Mouse (Mus musculus): ENCODE data around the gene Slc24a5. TPM values are rescaled to one million over a fixed set of nuclear protein-coding genes. Genes with fewer than 3 reads are reported as not detected.
"Not testable (repeated sequence)": the region's sequence is repeated elsewhere in the genome, so short reads cannot be mapped to it uniquely, and the experiment has no call there.

Gene Slc24a5
- polyA plus RNA-seq, 1 experiment from 2014 or later = 8.3 TPM

DNA sequence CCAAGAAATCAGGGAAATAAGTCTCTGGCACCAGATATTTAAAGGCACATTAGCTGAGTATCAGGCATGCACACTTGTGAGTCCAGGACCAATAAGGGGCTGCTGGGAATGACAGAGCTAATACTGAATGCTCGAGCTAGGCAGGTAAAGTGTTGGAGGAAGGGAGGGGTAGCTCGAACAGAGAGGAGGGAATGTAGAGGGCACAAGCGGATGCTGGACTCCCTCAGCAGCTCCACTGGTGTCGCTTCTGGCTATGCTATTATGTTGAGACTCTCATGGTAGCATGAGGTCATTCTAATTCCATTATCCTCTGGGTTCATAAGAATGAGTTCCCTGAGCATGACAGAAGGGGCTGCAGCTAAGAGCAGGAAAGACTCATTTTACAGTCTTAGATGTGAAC, 5.0 kb upstream of the Slc24a5 start:
- H3K4me2 ChIP-seq = no peak overlapping the region
- ATAC-seq (ENCODE audit: low read depth) = no peak
- no peak overlapping the region for H3K27ac ChIP-seq
- no peaks in the 10 kb centered on the region for H3K36me3 ChIP-seq
- WGBS (ENCODE audit: insufficient replicate concordance) = 54% methylated on average over 4 of the region's 4 CpGs
- no peak for DNase-seq
- H3K9me3 ChIP-seq (replicated peaks) = no peaks in the 10 kb centered on the region
- no peaks in the 10 kb centered on the region for H3K27me3 ChIP-seq
- H3K4me3 ChIP-seq (replicated peaks) = no peak overlapping the region
- H3K9ac ChIP-seq = no peak overlapping the region
- H3K4me1 ChIP-seq (replicated peaks) = no peaks in the 10 kb centered on the region

DNA sequence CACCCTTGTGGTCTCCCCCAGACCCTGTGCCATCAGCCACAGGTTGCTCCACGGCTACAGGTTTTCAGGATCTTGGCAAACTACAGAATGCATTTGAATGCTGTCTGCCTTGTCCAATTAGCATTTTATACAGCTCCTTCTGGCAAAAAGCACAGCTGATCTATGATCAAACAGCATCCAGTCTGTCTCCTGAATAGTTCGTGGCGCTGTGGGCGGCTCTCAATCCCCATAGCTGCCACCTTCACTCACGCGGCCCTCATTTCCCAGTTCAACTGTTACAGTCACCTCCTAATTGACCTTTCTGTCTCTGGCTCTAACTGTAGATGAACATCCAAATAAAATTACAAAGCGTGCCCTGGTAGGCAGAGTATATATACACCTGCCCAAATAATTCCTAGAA, 551 bp upstream of the Slc24a5 start:
- H3K9me3 ChIP-seq (replicated peaks) = no peaks in the 10 kb centered on the region
- no peaks in the 10 kb centered on the region for H3K27me3 ChIP-seq
- ATAC-seq (ENCODE audit: low read depth) (no peak), DNase-seq (no peak)
- no peaks in the 10 kb centered on the region for H3K36me3 ChIP-seq
- H3K4me2 ChIP-seq = no peak overlapping the region
- 80% methylated on average over 7 of the region's 7 CpGs for WGBS (ENCODE audit: insufficient replicate concordance)
- H3K4me3 ChIP-seq (replicated peaks) = no peak overlapping the region
- peaks cover 4% of the 10 kb centered on the region for H3K4me1 ChIP-seq (replicated peaks)
- H3K27ac ChIP-seq = no peak overlapping the region
- H3K9ac ChIP-seq = no peak overlapping the region

DNA sequence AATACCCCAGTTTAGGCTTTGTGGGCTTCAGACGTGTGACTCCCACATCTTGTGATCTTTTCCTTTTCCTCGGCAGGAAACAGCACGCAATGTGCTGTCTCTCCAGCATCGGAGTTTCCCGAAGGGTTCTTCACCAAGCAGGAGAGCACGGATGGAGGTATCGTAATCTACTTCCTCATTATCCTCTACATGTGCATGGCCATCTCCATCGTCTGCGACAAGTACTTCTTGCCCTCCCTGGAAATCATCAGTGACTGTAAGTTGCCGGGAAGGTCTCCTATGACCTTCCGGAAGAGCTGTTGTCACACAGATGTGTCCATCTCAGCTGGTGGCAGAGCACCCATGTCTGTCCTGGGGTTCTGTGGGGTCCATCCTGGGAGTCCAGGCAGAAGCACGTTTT, 772 bp downstream of the Slc24a5 start:
- no peaks in the 10 kb centered on the region for H3K27me3 ChIP-seq
- no peak overlapping the region for H3K9ac ChIP-seq
- H3K4me3 ChIP-seq (replicated peaks) = no peak overlapping the region
- no peaks in the 10 kb centered on the region for H3K9me3 ChIP-seq (replicated peaks)
- WGBS (ENCODE audit: insufficient replicate concordance) = 62% methylated on average over 12 of the region's 12 CpGs
- peak overlapping the region; percentile 19; the same call in 1 of the 2 replicates for H3K4me2 ChIP-seq
- no peaks in the 10 kb centered on the region for H3K36me3 ChIP-seq
- no peak overlapping the region for H3K27ac ChIP-seq
- DNase-seq (no peak), ATAC-seq (ENCODE audit: low read depth) (no peak)
- peaks cover 4% of the 10 kb centered on the region for H3K4me1 ChIP-seq (replicated peaks)

DNA sequence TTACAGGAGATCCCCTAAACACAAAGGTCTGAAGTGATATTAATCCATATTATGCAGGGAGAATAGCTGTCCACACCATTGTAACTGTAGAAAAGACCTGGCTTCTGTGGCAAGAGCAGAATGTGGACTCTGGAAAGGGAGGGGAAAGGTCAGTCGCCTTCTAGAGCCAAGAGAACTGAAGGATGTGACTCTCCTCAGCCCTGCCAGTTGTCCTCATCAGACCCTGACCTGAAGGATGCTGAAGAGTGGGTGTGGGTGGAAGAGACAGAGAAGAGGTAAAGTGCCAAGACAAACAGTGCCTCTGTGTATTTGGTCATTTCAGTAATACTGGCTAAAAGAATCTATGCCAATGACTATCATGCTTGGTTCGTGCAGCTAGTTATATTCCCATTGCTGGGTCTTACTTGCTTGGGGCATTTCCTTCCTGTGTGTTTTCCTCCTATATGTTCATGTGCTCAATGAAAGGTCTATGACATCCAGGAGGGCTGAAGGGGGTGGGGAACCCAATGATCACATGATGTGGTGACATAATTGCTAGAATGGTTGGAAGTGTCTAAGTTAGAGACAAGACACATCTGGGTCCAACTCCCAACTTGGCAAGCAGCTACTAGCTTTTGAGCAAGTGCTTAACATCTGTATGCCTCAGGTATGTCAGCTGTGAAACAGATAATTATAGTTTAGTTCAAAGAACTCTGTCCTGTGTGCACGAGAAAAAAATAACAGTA, 5.3 kb downstream of the Slc24a5 start:
- WGBS (ENCODE audit: insufficient replicate concordance) = 60% methylated on average over 3 of the region's 3 CpGs
- Histone ChIP-seq H3K4me1 (replicated peaks) (peaks cover 2% of the 10 kb centered on the region), H3K27ac (no peak overlapping the region), H3K36me3 (no peaks in the 10 kb centered on the region), H3K9ac (no peak overlapping the region), H3K9me3 (replicated peaks) (no peaks in the 10 kb centered on the region), H3K4me3 (replicated peaks) (no peak overlapping the region), H3K4me2 (no peak overlapping the region), H3K27me3 (no peaks in the 10 kb centered on the region)
- ATAC-seq (ENCODE audit: low read depth) (no peak), DNase-seq (no peak)

DNA sequence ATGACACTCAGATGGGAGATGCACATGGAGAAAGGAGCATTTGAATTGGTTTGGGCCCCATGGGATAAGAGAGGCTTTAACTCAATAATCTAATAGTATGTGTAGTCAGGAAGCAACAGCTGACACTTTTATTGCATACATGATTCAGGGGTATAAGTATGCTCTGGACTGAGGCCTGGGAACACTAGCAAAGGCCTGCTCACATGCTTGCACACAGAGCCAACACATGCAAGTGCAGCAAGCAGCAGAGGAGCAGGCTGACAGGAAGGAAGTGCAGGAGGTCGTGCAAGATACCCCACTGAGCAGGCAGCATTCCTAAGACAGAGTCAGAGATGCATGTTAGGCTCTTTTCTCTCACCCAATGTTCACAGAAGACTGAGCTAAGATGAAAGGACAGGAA, 16.0 kb downstream of the Slc24a5 start:
- 21% methylated on average over 1 of the region's 1 CpGs for WGBS (ENCODE audit: insufficient replicate concordance)

DNA sequence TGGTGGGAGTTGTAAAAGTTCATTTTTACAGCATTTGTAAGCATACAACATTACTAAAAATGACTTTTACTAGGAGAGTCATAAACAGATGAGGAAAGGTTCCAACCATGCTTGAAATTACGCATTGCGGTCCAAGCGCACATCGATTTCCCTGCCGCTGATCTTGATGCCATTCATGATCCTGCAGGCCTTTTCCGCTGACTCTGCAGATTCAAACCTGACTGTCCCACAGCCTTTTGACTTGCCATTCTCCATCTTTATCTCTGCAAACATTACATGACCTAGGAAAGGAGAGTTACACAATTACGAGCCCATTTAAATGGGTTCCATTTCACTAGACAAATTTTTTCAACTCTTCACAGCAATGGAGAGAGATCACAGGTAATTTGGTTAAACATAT, 20.8 kb downstream of the Slc24a5 start:
- no peak for ATAC-seq (ENCODE audit: low read depth)
- 92% methylated on average over 7 of the region's 7 CpGs for WGBS (ENCODE audit: insufficient replicate concordance)
- peaks cover 61% of the 10 kb centered on the region for H3K36me3 ChIP-seq

More for the DNA sequence above, 16.0 kb downstream of the Slc24a5 start:
- peaks cover 45% of the 10 kb centered on the region for H3K36me3 ChIP-seq
- H3K4me2 ChIP-seq = no peak overlapping the region
- no peaks in the 10 kb centered on the region for H3K9me3 ChIP-seq (replicated peaks)
- H3K4me1 ChIP-seq (replicated peaks) = no peaks in the 10 kb centered on the region
- H3K27me3 ChIP-seq = no peaks in the 10 kb centered on the region
- DNase-seq (no peak), ATAC-seq (ENCODE audit: low read depth) (no peak)
- no peak overlapping the region for H3K9ac ChIP-seq
- H3K4me3 ChIP-seq (replicated peaks) = no peak overlapping the region
- H3K27ac ChIP-seq = no peak overlapping the region

DNA sequence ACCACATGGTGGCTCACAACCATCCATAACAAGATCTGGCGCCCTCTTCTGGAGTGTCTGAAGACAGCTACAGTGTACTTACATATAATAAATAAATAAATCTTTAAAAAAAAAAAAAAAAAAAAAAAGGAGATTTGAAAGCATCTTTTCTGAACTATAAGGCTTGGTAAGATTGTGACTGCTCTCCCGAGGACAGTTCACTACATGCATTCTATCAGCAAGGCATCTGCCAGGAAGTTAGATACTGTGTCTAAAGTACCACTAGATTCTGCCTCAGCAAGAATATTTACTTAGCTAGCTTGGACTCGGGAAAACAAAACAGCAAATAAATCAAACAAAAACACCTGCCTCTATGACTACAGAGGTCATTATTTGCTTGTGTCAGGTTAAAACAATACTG, 24.2 kb downstream of the Slc24a5 start:
- H3K9me3 ChIP-seq (replicated peaks); H3K4me3 ChIP-seq (replicated peaks); H3K27ac ChIP-seq; H3K4me2 ChIP-seq; H3K27me3 ChIP-seq; DNase-seq; H3K4me1 ChIP-seq (replicated peaks); ATAC-seq (ENCODE audit: low read depth); H3K9ac ChIP-seq: not testable (repeated sequence)
- H3K36me3 ChIP-seq = peaks cover 63% of the 10 kb centered on the region
- WGBS (ENCODE audit: insufficient replicate concordance) = 61% methylated on average over 3 of the region's 3 CpGs

More for the DNA sequence above, 20.8 kb downstream of the Slc24a5 start:
- Histone ChIP-seq H3K4me2 (no peak overlapping the region), H3K9me3 (replicated peaks) (no peaks in the 10 kb centered on the region), H3K4me3 (replicated peaks) (no peak overlapping the region), H3K27ac (no peak overlapping the region), H3K4me1 (replicated peaks) (no peaks in the 10 kb centered on the region), H3K27me3 (no peaks in the 10 kb centered on the region), H3K9ac (no peak overlapping the region)
- DNase-seq = no peak

DNA sequence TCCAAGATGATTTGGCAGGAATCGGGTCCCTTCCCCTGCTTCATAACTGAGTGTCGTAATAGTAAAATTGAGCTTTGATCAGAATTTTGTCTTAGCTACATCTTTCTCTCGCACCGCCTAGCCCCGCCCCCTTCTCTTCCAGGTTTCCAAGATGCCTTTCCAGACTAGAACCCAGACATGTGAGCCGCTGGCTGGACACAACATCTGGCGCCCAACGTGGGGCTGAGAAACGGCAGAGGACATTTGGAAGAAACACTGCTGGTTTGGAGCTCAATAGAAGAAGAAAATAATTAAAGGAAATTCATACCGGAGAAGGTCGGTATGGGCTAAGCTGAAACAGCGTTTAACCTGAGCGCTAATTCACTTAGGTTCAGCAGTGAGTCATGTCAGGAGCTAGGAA, 36.6 kb downstream of the Slc24a5 start:
- DNase-seq; H3K27ac ChIP-seq; H3K9me3 ChIP-seq (replicated peaks); H3K9ac ChIP-seq; H3K4me3 ChIP-seq (replicated peaks); ATAC-seq (ENCODE audit: low read depth); H3K4me1 ChIP-seq (replicated peaks); H3K4me2 ChIP-seq; H3K27me3 ChIP-seq: not testable (repeated sequence)
- H3K36me3 ChIP-seq = peaks cover 66% of the 10 kb centered on the region
- WGBS (ENCODE audit: insufficient replicate concordance) = 93% methylated on average over 13 of the region's 13 CpGs

DNA sequence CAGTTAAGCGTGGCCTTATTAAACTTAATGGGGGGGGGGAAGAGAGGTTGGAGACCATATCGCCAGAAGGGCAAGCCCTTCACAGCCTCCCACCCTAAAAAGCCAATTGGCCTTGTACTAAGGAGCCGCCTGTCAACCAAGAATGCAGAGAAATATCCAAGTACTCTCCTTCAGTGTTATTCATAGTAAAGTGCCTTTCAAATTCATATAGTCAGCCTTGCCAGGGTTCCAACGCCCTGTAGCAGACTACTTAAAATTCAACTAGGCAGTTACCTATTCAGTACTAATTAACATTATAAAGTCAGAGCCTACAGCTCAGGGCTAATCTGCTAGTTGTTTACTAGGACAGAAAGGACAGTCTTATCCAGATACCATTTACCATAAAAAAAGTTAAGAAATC, 38.6 kb downstream of the Slc24a5 start:
- WGBS (ENCODE audit: insufficient replicate concordance) = 91% methylated on average over 4 of the region's 4 CpGs
- not testable (repeated sequence) for H3K27ac ChIP-seq; ATAC-seq (ENCODE audit: low read depth); H3K9ac ChIP-seq; H3K4me1 ChIP-seq (replicated peaks); H3K27me3 ChIP-seq; H3K4me3 ChIP-seq (replicated peaks); H3K4me2 ChIP-seq; DNase-seq; H3K9me3 ChIP-seq (replicated peaks)
- H3K36me3 ChIP-seq = peaks cover 59% of the 10 kb centered on the region

DNA sequence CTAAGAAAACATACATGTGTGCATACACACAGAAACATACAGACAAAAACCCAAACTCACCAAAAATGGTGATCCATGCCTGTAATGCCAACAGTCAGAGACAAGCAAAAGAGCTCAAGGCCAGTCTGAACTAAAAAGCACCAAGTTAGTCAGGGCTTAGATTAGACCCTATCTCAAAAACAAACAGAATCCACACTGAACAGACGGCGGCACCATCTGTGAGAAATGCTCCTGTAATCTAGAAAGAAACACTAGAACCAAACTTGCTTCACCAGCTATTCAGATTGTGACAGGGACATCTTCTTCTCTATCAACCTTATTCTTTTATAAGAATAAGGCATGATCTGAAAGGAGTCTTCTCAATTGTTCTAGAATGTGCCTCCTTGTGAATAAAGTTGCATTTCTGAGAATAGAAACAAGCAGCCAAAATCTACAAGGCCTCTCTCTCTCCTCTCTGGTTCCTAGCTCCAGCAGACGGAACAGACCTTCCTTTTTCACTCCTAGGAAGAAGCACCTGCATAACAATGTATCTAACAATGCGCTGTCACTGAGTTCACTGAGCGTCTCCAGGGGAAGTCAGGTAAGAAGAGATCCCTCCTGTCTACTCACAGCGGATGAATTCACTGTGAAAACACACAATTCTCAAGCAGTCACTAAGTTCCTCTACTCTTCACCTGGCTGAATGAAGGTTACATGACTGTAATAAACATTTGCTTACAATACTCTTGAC, 51.6 kb downstream of the Slc24a5 start:
- Histone ChIP-seq H3K4me1 (replicated peaks) (peaks cover 41% of the 10 kb centered on the region), H3K27me3 (no peaks in the 10 kb centered on the region), H3K4me3 (replicated peaks) (no peak overlapping the region), H3K36me3 (peaks cover 15% of the 10 kb centered on the region), H3K4me2 (0 out of 2 replicates have a peak overlapping the region, but pooled peaks have one; percentile 8), H3K9me3 (replicated peaks) (no peaks in the 10 kb centered on the region), H3K27ac (no peak overlapping the region), H3K9ac (no peak overlapping the region)
- no peak for ATAC-seq (ENCODE audit: low read depth)
- WGBS (ENCODE audit: insufficient replicate concordance) = 68% methylated on average over 6 of the region's 6 CpGs
- DNase-seq = no peak

DNA sequence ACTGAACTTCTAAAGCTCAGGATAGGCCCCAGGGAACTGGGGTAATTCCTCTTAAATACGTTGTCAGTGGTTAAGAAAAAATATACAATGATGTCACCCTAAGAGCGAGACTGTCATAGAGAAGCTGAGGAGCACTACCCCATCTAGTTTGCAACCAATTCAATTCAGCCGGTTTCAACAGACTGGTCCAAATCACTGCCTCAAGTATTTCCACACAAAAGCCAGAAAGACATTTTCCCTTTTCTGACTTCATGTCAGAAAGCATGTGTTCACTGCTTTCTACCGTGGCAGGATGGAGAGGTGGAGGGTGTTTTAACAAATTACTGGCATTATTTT, 54.3 kb downstream of the Slc24a5 start:
- no peaks in the 10 kb centered on the region for H3K9me3 ChIP-seq (replicated peaks)

More for the DNA sequence above, 54.3 kb downstream of the Slc24a5 start:
- WGBS (ENCODE audit: insufficient replicate concordance) = 14% methylated on average over 4 of the region's 4 CpGs
- Histone ChIP-seq H3K27me3 (no peaks in the 10 kb centered on the region), H3K4me1 (replicated peaks) (peaks cover 41% of the 10 kb centered on the region), H3K27ac (0 out of 2 replicates have a peak overlapping the region, but pooled peaks have one; percentile 80), H3K4me2 (peak overlapping the region; percentile 82), H3K4me3 (replicated peaks) (peak overlapping the region; percentile 73), H3K36me3 (no peaks in the 10 kb centered on the region), H3K9ac (peak overlapping the region; percentile 87)
- ATAC-seq (ENCODE audit: low read depth) (no peak), DNase-seq (no peak)
